Mouse (Mus musculus): ENCODE measurements around the gene Rps6ka1.
A peak's percentile ranks its signal among the peaks of the same experiment; 100 is the strongest.
"Not testable (repeated sequence)": the region's sequence is repeated elsewhere in the genome, so short reads cannot be mapped to it uniquely, and the experiment has no call there.

Gene Rps6ka1

DNA sequence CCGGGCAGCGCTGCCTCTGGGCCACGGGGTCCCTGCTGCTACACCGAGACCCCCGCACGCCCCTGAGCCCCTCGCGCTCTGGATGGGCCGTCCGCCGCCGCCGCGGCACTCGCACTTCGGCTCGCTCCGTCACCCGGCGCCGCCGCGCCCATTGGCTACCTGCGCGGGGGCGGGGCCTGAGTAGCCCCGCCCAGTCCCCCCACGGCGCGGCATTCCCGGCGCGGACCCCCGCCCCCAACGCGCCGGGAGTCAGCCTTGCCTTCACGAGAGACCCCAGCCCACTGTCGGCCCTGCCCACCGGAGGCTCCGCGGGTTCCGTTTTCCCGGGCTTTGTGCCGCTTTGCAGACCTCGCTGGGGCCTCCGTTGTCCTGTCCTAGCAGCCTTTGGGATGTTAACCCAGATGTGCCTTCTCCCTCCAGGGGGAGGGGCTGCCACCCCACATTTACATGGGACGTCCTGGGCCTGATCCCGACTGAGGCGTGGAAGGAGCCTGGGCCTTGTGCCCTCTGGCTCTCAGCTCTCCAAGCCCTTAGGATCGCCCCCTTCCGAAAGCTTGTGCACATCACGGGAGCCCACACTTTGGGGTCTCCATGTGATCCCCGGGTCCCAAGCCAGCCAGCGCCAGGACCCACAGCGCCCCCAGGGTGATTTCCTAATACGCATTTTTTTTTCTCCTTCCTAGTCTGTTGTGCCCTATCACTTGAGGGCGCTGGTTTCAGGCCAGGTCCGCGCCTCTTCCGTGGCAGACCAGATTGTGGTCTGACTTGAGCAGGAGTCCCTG lies at the start of gene Rps6ka1:
Gene Rps6ka1, minus strand, starts transcription at position 126 of the 782 bp plus-strand sequence.
- peak; percentile 68 for DNase-seq

DNA sequence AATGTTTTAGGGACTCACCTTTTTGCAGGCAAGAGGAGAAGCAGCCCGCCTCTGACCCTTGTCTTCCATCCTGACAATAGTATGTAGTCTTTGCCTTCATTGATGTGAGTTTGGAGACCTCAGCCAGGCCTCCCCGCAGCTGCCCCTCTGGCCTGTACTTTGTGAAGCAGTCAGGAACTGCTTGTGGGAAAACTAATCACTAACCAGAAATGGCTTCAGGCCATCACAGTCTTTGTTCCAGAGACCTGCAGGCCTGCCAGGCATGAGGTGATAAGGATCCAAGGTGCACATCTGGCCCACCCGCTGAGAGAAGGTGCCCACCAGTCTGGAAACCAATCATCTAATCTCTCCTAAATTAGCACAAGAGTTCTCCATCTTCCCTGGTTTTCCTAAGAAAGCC lies 44.2 kb upstream of the Rps6ka1 start:
- no peak for DNase-seq

DNA sequence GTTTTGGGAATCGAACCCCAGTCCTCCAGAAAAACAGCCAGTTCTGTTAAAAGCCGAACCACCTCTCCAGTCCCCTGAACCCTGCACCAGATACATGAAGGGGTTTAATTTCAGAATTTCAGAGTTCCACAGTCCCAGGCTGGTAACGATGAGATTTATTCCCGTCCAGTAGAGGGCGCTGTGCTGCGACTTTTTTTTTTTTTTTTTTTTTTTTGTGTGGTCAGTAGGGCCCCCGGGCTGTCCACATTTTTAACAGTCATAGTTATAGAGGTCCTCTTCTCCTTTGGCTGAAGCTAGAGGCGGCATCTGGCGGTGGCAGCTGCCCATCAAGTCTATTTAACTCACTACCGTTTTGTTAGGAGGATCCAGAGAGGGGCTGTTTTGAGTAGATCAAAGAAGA lies 43.8 kb upstream of the Rps6ka1 start:
- DNase-seq: no peak

DNA sequence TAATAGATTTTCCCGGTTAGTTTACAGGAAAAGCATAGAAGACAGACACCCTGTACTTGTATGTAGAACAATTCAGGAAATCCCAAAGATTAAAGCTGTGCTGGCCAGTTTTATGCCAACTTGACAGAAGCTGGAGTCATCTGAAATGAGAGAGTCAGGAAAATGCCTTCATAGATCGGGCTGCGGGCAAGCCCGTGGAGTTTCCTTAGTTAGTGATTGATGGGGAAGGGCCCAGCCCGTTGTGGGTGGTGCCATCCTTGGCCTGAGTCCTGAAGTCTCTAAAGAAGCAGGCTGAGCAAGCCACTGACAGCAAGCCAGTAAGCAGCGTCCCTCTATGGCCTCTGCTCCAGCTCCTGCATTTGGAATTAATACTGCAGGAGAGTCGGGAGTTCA lies 41.7 kb upstream of the Rps6ka1 start:
- DNase-seq: no peak

DNA sequence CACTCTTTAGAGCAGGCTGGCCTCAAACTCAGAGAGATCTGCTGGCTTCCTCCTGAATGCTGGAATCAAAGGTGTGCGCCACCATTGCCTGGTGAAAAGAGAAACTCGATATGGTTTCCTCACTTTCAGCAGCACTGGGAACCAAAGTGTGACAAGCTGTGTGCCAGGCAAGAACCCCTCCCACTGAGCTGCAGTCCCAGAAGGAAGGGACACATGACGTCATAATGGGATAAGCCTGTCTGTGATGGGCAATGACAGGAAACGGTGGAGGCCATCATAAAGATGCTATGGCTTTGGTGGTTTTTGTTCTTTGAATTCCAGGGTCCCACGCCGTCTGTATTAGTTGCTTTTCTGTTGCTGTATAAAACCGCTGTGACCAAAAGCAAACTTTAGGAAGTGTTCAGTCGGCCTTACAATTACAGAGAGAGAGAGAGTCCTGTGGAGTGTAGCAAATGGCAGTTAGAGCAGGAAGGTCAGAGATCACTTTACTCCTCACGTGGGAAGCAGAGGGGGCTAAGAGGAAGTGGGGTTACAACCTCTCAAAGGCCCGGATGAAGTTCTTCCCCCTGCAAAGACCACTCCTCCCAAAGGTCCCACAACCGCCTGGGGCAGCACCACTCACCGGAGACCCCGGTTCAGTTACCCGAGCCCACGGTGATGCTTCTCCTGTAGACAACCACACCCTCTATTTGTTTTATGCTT lies 41.1 kb upstream of the Rps6ka1 start:
- no peak for DNase-seq

DNA sequence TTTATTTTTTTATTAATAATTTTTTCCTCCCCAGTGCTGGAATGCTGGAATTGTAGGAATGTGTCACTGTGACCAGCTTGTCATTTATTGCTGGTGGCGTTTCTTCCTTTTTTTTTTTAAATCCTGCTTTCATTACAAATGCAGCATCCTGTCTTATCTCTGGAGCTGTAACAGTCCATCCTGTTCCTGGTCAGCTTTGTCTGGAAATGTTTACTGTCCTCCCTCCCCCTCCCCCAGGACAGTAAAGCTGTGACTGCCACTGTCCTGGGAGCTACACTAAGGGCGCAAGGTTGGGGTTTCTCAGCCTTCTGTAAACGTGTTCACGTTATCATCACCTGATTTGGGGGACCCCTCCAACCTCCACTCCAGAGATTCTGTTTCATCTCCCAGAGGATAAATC lies 37.6 kb upstream of the Rps6ka1 start:
- DNase-seq: no peak

DNA sequence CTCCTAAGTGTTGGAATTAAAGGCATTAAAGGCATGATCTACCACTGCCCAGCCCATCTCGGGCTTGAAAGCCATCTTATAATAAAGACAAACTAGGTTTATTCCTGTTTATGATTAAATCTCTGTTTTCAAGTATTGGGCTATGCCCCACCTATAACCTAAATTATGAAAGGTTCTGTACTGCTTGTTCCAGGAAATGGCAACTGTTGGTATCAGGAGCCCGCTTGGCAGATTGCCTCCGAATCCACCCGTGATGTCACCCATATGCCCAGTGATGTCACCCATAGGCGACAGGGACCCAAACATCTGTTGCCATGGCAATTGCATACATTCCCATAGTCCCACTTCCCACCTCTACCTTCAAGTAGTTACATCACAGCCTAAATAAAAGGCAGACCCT lies 36.1 kb upstream of the Rps6ka1 start:
- DNase-seq: no peak

DNA sequence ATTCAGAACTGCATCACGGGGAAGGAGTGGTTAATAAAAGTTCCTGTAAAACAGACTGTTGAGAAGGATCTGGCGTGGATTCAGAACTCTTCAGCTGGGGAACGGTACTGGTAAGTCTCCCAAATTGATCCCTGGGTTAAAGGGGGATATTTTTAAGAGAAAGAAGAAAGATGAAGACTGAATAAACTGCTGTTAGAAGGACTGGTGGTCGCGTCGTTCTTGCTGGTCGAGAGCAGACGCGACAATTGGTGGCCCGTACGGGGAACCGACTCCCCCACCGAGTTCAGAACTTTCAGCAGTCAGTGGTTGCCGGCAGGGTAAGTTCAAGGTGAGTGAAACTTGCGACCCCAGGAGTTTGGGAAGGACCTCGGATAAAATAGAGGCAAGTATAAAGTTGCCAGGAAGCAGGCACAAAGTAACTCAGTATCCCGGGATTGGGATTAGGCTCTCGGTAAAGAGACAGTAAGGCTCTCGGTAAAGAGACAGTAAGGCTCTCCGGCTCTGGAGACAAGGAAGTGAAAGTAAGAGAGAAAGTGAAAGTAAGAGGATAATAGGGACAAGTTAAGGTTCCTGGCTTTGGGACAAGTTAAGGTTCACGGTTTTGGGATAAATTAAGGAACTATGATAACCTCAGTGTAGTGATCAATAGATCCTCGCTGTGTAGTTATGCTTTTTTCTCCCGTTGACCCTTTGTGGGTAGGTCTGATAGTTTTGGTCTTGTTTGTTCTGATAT lies 30.7 kb upstream of the Rps6ka1 start:
- not testable (repeated sequence) for DNase-seq

DNA sequence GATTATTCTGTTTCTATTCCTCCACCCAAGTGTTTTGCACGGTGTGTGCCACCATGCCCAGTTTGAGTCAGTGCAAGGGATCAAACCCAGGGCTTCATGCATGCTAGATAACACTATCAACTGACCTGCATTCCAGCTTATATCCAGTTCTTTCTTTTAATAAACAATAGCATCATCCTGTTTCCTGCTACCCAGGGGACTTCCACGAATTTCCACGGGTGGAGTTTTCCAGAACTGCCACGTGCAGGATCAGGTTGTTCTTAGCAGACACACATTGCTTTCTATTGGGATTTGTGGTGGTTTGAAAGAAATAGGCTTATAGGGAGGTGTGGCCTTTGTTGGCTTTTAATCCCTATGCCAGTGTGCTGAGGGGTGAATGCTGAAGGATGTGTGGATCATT lies 24.4 kb upstream of the Rps6ka1 start:
- DNase-seq: no peak

DNA sequence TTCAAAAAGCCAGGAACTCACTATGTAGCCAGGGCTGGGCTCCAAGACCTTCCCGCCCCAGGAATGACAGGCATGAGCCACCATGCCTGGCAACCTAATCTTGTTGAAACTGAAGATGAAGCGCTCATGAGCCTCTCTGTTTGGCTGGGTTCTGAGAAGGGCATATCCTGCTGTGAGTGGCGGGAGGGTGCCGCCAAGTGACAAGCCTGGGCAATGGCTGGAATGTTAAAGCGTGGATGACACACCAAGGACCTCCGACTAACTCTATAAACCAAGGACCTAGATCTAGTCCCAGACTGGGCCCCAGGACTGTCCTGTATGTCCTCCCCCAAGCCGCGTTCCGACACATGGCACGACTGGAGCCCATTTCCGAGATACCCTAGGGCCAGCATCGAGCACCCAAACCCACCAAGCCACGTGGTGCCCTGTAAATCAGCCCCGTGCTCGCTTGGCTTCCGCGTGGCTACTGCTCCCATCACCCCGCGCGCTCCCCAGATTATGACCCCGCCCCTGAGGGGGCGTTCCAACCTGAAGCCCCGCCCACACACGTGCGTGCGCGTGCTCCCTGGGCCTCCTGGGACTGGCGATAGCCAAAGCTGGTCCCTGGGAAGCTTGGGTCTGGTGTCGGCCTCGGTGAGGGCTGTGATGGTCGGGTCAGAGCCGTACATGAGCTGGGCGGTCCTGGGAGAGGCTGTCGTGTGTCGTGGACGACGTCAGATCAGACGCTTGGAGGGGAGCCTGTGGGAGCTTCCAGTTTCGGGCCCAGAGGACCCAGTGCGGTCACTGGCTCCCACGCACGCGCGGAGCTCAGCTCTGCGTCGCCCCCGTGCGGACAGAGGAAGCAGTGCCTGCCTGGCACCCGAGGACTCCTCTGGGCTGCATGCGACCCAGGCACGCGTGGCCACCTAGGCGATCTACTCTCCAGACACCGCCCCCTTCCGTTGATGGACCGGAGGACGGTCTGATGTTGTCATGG lies 22.9 kb upstream of the Rps6ka1 start:
- peak; percentile 92 for DNase-seq

DNA sequence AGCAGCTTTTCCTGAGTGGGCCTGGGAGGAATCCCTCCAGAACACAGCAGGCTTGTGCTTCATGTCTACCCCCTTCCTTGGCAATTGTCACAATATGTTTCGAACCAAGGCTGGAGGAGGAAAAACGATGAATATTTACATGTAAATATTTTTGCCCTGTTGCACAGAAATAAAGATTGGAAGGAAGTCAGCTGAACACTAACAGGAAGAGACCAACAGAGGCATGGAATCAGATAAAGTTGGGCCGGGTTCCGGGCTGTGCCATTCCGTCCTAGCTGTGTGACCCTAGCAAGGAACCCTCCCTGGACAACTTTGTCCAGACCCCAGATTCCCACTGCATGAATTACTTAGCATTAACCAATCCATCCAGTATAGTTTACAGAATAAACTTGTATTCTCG lies 20.5 kb upstream of the Rps6ka1 start:
- DNase-seq: no peak

DNA sequence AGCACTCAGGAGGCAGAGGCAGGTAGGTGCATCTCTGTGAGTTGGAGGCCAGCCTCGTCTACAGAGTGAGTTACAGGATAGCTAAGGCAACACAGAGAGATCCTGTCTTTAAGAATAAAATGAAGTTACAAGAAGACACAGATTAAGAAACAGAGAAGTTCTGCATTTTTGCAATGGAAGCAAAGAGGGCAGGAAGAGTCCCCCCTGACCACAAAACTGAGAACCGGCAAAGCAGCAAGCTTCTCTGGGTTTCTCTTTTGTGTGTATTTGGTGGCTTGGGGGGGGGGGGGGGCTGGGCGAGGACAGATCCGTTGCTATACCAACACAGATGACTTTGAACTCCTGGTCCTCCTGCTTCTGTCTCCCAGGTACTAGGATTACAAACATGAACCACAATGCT lies 19.5 kb upstream of the Rps6ka1 start:
- DNase-seq: no peak

DNA sequence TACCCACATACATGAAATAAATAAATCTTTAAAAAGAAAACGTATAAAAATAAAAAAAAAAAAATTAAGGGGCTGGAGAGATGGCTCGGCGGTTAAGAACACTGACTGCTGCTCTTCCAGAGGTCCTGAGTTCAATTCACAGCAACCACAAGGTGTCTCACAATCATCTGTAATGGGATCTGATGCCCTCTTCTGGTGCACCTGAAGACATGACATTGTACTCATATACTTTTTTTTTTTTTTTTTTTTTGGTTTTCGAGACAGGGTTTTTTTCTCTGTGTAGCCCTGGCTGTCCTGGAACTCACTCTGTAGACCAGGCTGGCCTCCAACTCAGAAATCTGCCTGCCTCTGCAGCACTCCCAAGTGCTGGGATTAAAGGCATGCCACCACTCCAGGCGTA lies 18.7 kb upstream of the Rps6ka1 start:
- DNase-seq: not testable (repeated sequence)

DNA sequence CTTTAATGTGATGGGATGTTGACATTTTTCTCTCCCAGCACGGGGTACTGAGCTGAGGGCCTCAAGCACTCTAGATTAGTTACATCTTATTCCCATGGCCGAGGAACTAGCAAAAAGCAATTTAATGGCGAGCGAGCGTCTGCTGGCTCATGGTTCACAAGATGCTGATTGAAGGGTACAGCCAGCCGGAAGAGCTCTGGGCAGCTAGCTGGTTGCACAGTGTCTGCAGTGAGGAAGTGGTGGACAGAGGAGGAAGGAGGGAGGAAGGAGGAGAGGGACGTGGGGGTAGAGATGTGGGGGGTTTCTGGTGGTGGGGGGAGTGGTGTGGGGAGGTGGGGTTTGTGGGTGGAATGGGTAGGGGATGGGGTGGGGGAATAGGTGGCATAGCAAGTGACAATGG lies 17.6 kb upstream of the Rps6ka1 start:
- DNase-seq: no peak

DNA sequence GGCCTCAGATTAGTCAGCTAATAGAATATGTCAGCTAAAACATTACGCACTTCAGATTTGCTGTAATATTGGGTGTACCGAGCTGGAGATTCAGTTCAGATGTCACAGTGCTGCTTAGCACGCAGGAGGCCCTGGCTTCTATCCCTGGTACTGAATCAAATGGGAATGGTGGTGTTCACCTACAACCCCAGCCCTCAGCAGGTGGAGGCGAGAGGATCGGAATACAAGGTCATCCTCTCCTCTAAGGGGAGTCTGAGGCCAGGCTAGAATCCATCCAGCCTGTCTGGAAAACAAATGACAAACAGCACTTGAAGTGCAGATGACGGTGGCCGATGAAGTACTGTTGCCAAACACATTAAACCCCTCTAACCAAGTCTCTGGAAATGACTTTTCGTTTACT lies 16.7 kb upstream of the Rps6ka1 start:
- no peak for DNase-seq

DNA sequence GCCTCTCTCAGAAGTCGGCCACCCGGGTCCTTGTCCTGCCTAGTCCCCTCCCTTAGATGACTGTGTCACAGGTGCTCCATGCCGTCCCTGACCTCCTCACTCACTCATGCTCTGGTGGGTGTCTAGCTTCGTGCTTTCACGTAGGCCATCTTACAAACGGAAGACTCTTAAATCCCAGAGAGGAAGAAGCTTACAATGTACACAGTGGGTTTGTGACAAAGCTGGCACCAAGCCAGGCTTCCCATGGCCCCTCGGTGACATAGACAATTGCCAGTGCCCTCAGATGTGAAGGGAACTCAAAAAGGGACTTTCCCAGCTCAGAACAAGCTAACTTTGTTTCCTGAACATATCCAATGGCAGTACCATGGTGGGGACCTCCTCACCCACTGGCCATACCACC lies 15.8 kb upstream of the Rps6ka1 start:
- peak; percentile 34 for DNase-seq

DNA sequence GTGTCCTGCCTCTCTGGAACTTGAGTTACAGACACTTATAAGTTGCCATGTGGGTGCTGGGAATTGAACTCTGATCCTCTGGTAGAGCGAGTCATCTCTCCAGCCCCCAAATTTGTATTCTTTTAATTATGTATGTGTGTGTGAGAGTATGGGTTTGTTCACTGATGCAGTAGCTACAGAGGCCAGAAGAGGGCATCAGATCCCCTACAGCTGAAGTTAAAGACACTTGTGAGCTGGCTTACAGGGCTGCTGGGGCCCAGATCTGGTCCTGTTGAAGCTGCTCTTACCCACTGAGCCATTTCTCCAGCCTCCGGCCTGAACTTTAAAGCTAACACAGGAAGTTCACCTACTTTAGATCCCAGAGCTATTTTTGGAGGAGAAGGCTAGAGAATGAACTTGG lies 14.9 kb upstream of the Rps6ka1 start:
- no peak for DNase-seq

DNA sequence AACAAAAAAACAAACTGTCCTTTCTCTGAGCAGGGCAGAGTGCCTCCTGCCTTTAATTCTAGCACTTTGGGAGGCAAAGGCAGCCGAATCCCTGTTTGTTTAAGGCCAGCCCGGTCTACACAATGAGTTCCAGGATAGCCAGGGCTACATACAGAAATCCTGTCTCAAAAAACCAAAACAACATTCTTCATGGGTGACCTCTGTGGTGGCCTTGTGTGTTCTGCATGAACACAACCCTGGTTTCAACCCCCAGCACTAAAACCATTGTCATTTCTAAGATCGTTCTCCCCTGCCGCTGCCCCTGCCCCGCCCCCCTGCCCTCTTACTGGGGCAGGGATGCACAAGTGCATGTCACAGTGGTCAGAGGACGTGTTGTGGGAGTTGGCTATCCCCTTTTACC lies 13.3 kb upstream of the Rps6ka1 start:
- DNase-seq: no peak

DNA sequence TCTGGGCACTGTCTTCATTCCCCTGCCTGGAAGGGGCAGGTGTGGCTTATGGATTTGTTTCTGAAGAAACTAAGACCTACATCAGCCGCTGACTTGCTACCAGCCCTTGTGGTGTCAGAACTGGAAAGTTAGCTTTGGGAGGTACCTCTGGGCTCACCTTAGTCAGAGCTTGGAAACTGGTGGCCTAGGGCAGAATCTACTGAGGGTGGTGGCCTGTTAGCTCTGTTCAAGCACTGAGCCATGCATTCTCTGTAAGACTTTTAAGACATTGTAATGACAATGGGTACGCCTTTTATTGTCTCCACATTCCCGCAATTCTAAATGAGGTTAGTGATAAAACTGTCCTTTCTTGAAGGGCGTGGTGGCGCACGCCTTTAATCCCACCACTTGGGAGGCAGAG lies 12.8 kb upstream of the Rps6ka1 start:
- no peak for DNase-seq

DNA sequence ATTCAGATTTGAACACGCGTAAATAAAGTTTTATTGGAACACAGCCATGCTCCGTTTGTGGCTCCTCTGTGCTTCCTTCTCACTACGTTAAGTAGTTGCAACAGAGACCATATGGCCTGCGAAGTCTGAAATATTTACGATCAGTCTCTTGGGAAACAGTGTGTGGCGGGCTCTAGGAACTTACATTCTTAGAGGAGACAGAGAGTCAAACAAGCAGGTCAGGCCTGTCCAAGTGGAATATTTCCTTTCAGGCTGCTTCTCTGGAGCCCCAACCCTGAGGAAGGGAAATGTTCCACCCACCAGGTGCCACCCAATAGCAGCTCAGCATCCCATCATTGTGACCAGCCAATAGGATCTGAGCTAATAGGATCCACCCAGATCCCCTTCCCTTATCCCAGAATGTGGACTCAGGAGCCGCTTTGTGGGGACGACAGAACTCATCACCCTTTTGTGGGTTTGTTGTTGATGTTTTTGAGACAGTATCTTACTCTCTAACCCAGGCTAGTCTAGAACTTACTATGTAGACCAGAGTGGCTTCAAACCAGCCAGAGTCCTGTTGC lies 11.7 kb upstream of the Rps6ka1 start:
- no peak for DNase-seq

DNA sequence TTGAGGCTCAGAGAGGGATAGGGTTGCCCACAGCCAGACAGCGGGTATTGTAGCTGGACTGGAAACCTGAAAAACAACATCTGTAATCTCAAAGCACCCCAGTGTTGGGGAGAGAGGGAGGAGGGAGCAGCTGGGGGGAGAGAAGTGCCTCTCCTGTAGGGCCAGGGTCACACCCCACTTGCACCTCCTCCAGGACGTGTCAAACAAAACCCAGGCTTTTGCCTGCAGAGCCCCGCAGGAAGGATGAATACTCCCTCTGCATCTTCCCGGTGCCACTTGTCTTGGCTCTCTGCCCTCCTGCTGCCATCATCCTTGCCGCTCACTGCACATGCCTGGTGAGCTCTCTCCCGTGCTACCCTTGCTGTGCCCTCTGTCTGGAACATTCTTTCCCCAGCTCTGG lies 10.6 kb upstream of the Rps6ka1 start:
- no peak for DNase-seq

DNA sequence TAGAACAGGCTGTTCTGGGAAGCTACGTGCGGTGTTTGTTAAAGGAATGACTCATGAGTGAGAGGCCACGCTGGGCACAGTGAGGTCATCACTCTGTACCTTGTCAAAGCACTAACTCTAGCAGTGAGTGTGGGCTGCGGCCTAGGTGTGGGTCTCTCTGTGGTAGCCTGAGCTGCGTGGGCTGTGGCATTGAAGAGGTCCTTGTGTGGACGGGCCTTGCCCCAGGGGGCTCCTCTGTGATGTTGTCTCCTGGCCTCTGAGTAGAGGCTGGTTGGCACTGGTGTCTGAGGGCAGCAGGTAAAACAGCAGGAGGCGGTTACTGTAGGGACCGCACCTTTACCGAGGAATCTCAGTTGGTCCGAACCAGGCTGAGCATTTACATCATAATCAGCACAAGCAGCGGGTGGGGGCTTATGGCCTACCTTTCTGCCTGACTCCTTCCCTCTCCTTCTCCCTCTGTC lies 9.9 kb upstream of the Rps6ka1 start:
- DNase-seq: no peak
